Mouse (Mus musculus) megakaryocyte progenitor cell, adult 5-6 weeks (primary cell): ENCODE results near the gene Slc22a1. TPM values are rescaled to one million over a fixed set of nuclear protein-coding genes. Genes with fewer than 3 reads are reported as not detected.
"Not testable (repeated sequence)": the region's sequence is repeated elsewhere in the genome, so short reads cannot be mapped to it uniquely, and the experiment has no call there.

Source experiments
- ATAC-seq: replicated peaks from 2 replicates; pipeline ENCODE4 v1.8.0; 2016; ENCODE audit warnings: mild to moderate bottlenecking, moderate TSS enrichment, inconsistent platforms; ENCODE audit not compliant: poor library complexity
- total RNA-seq, 2 experiments: library from RNA; stranded (forward) in 1 of 2; stranded (reverse) in 1 of 2; fragments of 157-497, 149-512 nt in 1 of 2; fragments of 200-1000 nt in 1 of 2; gene quantifications; 2 replicates each; pipeline versions ENCODE4 v1.2.3 to v1.2.4; 2015 to 2017

The Slc22a1 gene
- total RNA-seq, 2 experiments from 2014 or later = not detected

DNA sequence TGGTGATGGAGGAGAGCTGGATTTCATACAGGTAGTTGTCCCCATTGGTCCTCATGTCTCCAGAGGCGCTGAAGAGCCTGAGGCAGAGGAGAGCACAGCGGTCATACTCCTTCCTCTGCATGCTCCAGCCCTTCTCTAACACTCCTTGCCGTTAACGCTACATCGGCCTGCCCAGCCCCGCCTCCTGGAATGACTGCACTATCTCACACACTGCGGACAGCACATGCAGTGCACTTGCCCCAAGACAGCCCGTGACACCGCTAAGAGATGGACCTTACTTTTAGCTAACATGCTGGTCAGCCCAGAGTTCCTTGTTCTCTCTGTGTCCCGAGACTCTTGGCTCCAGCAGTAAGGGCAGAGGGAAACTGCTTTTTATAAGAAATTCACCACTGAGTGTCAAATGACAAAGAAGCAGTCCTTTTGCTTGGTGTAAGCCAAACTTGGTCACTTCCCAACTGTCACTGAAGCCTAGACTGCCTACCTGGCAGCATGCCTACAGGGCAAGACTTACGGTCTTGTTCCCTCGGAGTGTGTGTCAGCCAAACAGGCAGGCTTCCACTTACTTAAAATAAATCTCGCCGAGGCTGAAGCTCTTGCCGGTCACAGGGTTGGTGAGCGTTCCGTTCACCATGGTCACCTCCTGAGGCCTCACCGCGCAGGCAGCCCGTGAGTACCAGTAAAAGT is 12.9 kb upstream of the Slc22a1 start:
- no peak for ATAC-seq

- no peak for ATAC-seq
Measured at GRCm38 (mm10) chr17:12684928-12685624, 9.4 kb upstream of the Slc22a1 start.

GRCm38 (mm10) chr17:12684412-12684811 is 8.8 kb upstream of the Slc22a1 start:
- no peak for ATAC-seq

GRCm38 (mm10) chr17:12683582-12683981 is 8.0 kb upstream of the Slc22a1 start:
- ATAC-seq = peak; percentile 66; the same call in 1 of the 2 replicates

GRCm38 (mm10) chr17:12678261-12678660 is 2.6 kb upstream of the Slc22a1 start:
- no peak for ATAC-seq

- ATAC-seq = peak; percentile 81
Measured at GRCm38 (mm10) chr17:12677139-12677538, 1.5 kb upstream of the Slc22a1 start.

DNA sequence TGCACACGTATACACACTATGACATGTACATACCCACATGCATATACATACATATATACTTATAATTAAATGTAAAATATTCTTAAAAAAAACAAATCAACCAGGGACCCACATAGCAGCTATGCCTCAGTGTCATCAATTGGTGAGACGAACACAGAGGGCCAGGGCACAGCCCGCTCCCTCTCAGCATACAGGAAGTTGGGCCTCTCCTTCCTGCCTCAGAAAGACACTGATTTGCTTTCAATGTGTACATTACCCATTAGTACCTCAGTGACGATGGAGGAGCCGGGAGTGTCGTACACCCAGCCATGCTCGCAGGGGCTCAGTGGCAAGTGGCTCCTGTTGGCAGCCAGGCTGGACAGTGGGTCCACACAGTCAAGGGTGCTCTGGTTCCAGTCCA is 649 bp downstream of the Slc22a1 start:
- not testable (repeated sequence) for ATAC-seq

DNA sequence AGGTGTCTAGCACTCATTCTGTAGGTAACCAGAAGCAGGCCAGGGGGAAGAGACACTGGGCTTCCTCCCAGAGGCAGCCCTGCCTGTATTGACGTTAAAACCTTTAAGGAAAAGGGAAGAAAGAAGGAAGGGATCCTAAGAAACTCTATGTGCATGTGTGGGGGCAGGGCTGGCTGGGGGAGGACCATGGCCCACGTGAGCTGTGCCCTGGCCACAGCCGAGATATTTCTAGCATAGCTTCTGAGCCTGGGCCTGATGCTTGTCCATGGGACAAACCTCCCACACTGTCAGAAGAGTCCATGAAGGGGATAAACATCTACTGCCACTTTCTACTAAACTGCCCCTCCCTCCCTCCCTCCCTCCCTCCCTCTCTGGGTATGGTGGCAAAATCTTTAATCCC is 1.8 kb downstream of the Slc22a1 start:
- ATAC-seq = no peak

GRCm38 (mm10) chr17:12672285-12672790 is 3.3 kb downstream of the Slc22a1 start:
- no peak for ATAC-seq

- no peak for ATAC-seq
Measured at GRCm38 (mm10) chr17:12671029-12671605, 4.5 kb downstream of the Slc22a1 start.

DNA sequence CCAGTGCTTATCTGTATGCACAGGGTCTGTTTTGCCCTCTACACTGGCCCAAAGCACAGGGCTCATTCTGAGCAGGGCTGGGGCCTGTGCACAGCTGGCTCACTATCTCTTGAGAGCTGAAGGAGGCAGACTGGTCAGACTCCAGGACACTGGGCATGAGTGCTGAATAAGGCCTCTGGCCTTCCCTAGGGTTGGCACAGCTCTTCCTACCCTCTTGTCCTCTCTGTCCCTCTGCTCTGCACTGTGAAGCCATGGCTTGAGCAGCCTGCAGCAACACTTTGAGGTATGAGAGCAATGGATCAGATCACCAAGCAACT is 6.3 kb downstream of the Slc22a1 start:
- ATAC-seq = peak; percentile 54

GRCm38 (mm10) chr17:12668478-12669362 is 6.9 kb downstream of the Slc22a1 start:
- ATAC-seq = peak; percentile 77

DNA sequence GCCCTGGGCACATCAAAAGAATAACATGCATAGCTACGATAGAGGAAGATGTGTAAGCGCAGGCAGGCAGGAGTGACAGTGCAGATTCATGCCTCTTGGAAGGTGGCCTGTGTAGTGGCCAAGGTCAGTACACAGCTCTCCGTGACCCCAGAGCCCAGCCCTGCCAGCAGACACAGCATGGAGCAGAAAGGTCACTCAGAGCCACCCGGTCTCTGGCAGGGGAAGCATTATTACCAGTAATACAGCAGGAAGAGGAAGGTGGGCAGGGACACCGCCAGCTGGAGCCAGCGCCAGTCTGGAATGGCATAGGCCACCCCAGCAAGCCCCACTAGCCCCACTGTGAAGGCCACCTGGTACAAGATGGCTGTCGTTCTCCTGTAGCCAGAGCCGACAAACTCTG is 11.5 kb downstream of the Slc22a1 start:
- ATAC-seq = no peak; the same call in 1 of the 2 replicates

DNA sequence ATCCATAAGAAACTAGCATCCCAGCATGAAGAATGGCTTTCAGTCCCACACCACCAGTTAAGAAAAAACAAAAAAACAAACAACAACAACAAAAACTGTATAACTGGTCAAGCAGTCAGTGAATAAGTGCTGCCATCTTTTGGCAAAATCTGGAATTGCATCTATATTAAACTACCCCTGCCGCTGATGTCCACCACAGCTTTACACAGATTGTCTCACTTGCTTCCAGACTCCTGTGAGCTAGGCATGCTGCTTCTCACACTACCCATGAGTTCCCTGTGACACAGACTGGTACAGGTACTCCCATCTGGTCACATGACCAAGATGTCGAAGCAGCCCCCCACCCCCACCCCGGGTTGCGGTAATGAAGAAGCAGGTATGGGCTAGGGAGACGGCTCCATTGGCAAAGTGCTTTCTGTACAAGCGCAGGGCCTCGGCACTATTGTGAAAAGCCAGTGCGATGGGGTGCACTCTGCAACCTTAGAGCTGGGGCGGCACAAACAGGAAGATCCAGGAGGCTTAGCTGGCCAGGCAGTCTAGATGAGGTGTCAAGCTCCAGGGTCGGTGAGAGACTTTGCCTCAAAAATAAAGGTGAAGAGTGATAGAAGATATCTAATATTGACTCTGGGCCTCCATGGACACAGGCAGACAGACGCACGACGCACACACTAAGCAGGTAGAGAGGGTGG is 14.9 kb downstream of the Slc22a1 start:
- peak; percentile 42 for ATAC-seq

DNA sequence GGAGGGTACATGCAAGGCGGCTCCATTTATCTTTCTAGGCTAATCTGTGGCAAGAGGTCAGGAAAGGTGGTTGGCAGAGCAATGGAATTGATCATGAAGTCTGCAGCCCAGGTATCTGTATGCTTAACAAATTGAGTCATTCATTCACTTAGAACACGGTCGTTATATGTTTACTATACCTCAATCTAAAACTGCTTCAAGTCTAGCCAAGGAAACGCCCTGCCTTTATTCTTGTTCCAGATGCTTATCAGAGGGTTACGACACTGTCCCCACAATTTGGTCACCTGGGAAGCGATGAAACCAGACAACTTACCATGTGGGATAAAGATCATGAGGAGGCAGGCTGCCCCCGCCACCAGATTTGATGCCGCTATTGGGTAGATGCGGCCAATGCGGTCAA is 16.4 kb downstream of the Slc22a1 start:
- no peak for ATAC-seq

GRCm38 (mm10) chr17:12658784-12659183 is 16.8 kb downstream of the Slc22a1 start:
- ATAC-seq = no peak

GRCm38 (mm10) chr17:12655826-12656225 is 19.8 kb downstream of the Slc22a1 start:
- ATAC-seq = peak; percentile 95

DNA sequence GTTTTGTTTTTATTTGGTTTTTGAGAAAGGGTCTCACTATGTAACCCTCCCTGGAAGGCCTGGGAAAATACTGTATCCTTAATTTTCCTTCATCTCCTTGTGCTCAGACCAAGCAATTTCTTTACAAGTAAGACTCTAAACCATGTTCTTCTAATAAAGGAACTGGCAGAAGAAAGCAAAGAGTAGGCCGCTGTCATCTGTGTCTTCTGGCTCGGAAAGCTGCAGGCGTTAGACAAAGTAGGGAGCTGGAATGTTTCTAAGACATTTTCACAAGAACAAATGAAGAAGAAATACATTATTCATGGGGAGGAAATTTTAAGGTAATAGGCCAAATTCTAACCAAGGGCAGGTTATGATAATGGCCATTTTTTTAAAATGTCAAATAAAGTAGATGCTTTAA is 21.6 kb downstream of the Slc22a1 start:
- no peak for ATAC-seq

DNA sequence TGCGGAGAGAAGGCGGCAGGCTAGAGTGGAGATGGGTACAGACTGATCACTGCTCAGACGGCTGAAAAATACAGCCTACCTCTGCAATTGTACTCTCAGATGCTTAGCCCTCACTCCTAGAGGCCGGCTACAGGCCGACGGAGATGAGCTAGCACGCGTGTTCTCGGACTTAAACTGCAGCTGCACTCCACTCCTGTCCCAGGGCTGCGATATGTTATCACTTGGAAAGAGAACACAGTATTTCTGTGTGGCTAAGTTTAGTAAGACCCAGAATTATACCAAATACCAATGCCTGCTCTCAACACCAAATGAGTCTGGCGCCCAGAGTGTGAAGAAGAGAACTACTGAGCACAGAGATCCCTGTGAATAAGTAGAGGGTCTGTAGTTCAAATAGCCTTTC is 23.0 kb downstream of the Slc22a1 start:
- ATAC-seq = no peak

GRCm38 (mm10) chr17:12645461-12645860 is 30.2 kb downstream of the Slc22a1 start:
- ATAC-seq = no peak

- no peak for ATAC-seq
Measured at GRCm38 (mm10) chr17:12641087-12641486, 34.5 kb downstream of the Slc22a1 start.
